Mouse (Mus musculus) G1E (cell line): Measurements from ENCODE around the gene Enah.

Source experiments
- CTCF ChIP-seq: IDR thresholded peaks from 2 replicates; pipeline ENCODE4 v1.5.1; 2012; ENCODE audit warnings: low read depth, low read length, inconsistent platforms, mixed read lengths
- GATA1 ChIP-seq: IDR thresholded peaks from 2 replicates; pipeline ENCODE4 v1.6.1; 2012; ENCODE audit warnings: borderline replicate concordance, low read length, inconsistent platforms, mixed read lengths
- GATA2 ChIP-seq: IDR thresholded peaks from 2 replicates; pipeline ENCODE4 v1.6.1; 2012; ENCODE audit warnings: low read depth, low read length, inconsistent platforms, borderline replicate concordance
- POLR2AphosphoS5 ChIP-seq: IDR thresholded peaks from 2 replicates; pipeline ENCODE4 v1.6.1; 2012; ENCODE audit warnings: low read depth, low read length, inconsistent platforms; ENCODE audit not compliant: insufficient replicate concordance
- TAL1 ChIP-seq: conservative IDR thresholded peaks from 2 replicates; pipeline ENCODE4 v1.6.1; 2012; ENCODE audit warnings: low read depth, low read length, inconsistent platforms, mixed read lengths

GRCm38 (mm10) chr1:182068136-182068535, 48.3 kb upstream of the Enah start:
- TF ChIP-seq CTCF (no peak), GATA1 (no peak), TAL1 (no peak), POLR2AphosphoS5 (no peak), GATA2 (no peak)
